Mouse (Mus musculus): ENCODE measurements around the gene Tub.

Gene Tub

GRCm38 (mm10) chr7:108950312-108950761 is at the start of gene Tub:
TSS of gene Tub (plus strand) at chr7:108950338.
- DNase-seq, result peak in 1 of 2 experiments; percentile 83

GRCm38 (mm10) chr7:108903969-108904368 is 46.2 kb upstream of the Tub start:
- DNase-seq, result no peak

DNA sequence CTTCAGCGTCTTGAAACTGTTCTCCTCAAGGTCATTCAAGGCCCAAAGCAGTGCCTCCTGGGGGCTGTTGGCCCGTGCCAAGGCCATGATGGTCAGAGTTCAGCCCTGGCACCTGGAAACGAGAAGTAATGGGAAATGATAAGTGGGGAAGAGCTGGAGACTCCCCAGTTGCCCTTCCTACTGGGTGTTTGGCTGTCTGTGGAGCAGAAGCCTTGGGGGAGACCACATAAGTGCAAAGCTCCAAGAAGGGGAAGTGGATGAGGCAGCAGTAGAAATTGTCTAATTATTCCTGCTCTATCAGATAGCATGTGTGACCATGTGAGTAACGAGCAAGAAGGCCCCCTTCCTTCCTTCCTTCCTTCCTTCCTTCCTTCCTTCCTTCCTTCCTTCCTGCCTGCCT is 23.1 kb upstream of the Tub start:
- DNase-seq, result no peak

GRCm38 (mm10) chr7:108928280-108929188 is 21.6 kb upstream of the Tub start:
- DNase-seq, result no peak

- DNase-seq, result no peak
These were observed 20.3 kb upstream of the Tub start, which contains the start of gene Nlrp10 for GRCm38 (mm10) chr7:108929726-108930393. TSS of gene Nlrp10 (minus strand) at chr7:108930178.

GRCm38 (mm10) chr7:108933794-108934731 is 16.1 kb upstream of the Tub start, which contains the start of gene Eif3f:
TSS of gene Eif3f (plus strand) at chr7:108934417.
- peak; percentile 94 to 95 for DNase-seq

DNA sequence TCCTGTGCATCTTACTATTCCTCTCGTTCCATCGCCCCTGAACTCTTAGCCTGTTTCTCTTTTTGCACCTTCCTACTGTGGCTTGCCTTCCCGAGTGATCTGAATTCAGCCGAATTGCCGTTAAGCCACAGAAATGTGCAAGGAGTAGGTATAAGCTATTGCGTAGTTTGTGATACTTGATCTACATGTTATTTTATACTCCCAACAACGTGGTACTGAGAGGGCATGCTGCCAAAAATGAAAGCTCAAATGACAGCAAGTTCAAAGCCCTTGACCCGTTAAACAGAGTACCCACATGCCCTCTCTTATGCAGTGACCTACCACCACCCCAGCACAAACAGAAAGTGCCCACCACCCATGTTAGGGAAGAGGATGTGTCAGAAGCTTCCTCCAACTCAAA is 15.3 kb upstream of the Tub start:
- DNase-seq, result no peak

GRCm38 (mm10) chr7:108935411-108935810 is 14.7 kb upstream of the Tub start:
- no peak for DNase-seq

GRCm38 (mm10) chr7:108936591-108936990 is 13.5 kb upstream of the Tub start:
- DNase-seq, result no peak

DNA sequence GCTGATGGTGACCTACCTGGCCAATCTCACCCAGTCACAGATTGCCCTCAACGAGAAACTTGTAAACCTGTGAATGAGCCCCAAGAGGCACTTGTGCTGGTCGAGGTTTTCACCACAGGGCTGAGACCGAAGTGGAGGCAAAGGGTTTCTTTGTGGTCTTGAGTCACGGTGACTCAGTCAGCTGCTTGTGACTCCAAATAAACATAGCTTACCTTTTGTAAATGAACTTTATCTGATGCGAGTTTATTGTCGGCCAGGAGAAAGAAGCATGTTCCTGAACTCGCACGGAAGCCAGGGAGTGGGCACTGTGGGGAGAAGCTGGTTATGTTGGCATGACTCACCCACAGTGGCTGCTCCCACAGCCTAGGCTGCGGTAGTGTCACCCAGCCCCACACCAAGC is 8.7 kb upstream of the Tub start:
- DNase-seq, result no peak

DNA sequence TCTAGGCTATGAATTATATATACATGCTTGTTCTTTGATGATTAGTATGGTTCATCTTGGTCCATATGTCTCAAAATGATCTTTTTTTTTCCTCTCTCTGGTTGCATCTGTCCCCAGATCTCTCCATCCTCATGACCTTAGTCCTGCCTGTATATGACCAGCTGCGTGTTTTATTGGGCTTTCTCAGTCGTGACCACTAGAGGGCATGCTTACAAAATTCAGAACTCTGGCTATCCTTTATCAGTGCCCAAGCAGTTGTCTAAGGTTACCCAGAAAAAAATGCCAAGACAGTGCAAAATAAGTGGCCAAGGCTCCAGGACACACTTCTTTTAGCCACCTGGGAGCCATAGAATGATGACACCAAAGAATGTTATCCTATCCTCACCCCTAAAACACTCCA is 6.1 kb upstream of the Tub start:
- peak; percentile 62 to 70 for DNase-seq

DNA sequence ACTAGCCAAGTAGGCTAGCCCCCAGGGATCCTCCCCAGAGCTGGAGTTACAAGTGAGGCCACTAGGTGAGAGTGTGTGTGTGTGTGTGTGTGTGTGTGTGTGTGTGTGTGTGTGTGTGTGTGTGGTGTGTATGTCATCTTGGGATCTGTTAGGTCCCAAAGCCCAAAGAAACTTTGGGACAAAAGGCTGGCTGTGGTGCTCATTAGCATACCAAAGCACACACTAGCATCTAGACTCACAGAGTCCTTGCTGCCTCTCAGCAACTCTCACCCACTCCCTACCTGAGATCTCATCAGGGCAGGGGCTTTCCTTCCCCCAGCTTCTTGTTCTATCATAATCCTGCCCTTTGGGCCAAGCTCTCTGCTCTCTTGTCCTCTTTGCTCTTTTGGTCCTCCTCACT is 1.5 kb upstream of the Tub start:
- DNase-seq, result no peak

DNA sequence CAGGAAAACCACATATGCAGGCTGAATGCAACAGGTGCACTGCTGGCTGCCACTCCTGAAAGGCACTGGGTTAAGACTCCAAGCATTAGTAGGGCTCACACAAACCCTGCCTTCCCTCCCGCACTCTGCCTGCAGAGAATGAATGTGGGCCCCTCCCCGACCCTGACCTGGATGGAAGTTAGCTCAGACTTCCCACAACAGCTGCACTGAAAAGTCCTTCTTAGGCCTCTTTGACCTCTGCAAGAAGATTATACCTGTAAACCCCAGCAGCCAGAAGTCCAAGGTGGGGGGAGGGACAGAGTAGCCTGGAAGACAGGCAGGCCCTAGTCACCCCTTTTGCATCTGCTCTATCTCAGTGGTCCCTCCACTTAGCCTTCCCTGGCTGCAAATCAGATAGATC is 837 bp upstream of the Tub start:
- DNase-seq, result no peak

DNA sequence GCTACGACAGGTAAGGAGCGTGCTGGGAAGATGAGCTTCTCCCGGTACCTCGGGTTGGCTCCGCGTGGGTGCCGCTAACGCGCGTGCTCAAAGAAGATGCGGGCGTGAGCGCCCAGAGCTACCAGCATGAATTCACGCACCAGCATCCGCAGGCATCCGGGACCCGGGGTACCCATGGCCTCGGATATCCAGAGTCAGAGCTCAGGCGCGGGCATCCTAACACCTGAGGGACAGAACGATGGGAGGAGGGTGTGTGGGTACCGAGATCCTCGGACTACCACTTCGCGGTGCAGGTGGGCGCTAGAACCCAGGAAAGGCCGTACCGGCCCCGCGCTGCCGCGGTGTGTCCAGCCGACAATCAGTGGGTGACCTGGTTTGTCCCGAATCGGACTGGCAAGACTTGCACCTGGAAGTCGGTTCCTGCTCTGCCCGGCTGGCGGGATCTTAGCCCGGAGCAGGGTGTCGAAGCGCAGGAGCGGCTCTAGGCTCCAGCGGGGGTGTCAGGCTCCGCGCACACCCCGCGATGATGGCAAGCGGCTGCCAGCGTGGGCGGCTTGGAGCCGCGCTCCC is 709 bp downstream of the Tub start:
- peak; percentile 72 to 80 for DNase-seq

- no peak for DNase-seq
These were observed 2.7 kb downstream of the Tub start for GRCm38 (mm10) chr7:108952801-108953200.

DNA sequence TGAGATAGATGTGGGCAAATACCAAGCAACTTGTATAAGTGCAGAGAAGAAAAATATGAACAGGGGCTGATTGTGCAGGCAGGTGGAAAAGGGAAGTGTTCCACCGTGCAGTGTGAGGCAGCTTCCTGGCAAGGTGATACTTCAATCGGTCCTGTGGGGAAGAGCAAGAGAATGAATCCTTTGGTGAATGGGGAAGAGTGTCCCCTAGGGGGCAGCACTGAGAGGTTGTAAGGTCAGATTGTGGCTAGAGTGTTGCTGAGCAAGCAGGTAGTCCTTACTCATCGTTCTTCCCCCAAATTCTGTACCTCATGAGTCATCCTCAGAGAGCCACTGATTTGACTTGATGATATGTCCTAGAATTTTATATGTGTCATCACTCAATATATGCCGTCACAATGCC is 4.0 kb downstream of the Tub start:
- DNase-seq, result peak in 1 of 2 experiments; percentile 56

DNA sequence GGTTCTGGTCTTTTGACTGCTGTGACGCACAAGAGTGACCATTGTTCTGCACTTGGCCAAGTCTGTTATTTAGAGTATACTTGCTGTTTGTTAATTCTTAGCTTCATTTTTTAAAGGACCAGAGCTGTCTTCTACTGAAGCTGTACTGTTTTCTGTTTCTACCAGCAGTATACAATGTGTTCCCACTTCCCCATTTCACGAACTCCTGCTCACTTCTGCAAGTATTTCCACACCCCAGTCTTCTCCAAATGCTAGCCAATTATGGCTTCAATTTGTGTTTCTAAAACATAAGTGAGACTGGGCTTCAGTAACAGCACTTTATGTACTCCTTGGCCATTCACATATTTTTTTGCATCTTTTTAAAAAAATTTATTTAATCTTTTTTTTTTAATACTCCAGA is 7.6 kb downstream of the Tub start:
- DNase-seq, result no peak

DNA sequence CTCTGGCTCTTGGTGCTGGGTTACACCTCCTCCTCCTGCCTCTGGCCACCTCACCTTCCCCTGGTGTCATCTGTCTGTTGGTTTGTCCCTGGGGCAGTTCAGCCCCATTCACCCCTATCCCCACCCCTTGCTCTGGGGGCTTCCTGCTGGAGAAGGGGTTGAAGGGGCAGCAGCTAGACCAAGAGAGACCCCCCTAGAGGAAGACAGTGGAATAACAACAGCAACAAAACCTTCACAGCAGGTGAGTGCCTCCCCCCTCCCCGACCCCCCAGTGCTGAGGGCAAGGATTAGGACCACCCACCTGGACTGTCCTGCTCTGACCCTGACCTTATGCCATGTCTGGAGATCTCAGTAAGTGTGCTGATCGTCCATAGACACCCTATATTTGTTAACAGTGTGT is 15.8 kb downstream of the Tub start:
- no peak for DNase-seq

DNA sequence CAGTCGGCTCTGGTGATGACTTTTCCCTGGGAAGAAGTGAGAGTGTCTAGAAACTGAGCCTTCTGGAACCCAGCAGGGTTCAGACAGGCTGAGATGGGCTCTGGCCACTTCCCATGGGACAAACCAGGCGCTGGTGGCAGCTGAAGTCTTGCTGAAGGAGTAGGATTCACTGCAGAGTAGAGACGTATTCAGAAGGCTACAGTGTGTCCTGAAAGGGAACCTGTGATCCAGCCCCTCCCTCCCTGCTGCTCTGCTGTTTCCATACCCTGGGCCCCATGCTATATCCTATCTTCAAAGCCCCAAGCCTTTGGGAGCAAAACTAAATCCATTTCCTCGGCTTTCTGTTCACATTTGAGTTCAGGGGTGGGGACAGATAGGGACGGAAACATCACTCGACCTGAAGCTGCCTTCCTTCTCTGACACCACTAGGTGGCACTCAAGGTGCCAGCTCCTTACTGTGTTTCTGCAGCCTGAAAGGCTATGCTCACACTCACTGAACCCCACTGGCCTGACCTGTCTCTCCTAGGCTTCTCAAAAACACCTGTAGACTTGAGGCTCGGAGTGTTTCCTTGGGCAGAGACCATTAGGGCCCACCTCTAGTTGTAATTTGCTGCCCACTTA is 16.7 kb downstream of the Tub start:
- DNase-seq, result peak; percentile 72 to 80

GRCm38 (mm10) chr7:108968201-108968600 is 18.1 kb downstream of the Tub start:
- no peak for DNase-seq

GRCm38 (mm10) chr7:108972273-108972672 is 22.1 kb downstream of the Tub start:
- peak; percentile 62 to 75 for DNase-seq

Data from cerebellum, postnatal 25 days (tissue).